Mouse (Mus musculus) CH12F3 (cell line): ENCODE results near the gene Ppp6r1.

ENCODE experiments used
- in situ Hi-C: fragments of 300-500 bp; cut with MboI; formaldehyde crosslinking; loops from 2 replicates; pipeline ENCODE4 v1.14.3; 2020; ENCODE audit warnings: low sequenced_read_pairs

Gene Ppp6r1

DNA sequence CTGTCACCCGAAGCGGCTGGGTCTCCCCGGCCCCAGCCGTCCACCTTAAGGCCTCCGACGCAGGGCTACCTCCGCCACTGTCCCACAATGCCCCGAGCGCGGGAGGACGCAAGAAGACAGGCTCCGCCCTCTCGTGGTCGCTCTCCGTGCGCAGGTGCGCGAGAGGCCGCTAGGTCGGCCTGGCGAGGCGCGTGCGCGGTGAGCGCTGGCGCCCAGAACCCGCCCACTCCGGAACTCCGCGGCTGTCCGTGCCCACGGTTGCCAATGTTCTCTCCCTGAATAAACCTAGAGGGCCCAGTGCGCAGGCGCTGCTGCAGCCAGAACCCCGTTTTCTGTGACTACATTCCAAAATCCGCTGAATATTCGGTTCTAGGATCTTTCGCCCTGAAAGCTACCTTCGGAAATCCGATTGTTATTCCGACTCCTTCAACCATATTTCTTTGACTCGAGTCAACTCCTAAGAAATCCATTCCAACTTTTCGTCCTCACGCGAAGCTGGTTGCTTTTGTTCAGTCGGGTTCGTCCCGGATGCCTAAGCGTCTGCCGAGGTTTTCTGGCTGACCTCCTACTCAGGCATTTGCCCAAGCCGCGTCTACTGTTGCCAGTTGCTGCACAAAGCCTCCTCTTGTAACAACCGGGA, at the start of gene Ppp6r1:
TSS of gene Ppp6r1 (minus strand) at position 108 of the 640 bp plus-strand sequence.
- in situ Hi-C loops: no loop called here

DNA sequence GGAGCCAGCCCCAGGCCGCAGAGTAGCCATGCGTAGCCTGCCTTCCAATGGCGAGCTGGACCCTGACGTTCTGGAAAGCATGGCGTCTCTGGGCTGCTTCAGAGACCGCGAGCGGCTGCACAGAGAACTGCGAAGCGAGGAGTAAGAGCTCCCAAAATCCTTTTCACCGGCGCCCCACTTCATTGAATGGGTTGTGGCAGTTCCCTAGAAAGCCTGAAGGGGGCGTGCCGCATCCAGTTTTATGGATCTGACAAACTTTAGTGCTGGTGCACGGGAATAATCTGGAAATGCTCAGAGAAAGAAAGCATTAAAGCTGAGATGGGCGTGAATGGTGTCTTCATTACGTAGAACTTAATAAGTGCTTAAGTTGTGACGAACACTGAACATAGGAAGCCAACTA, 46.3 kb upstream of the Ppp6r1 start:
- in situ Hi-C loops: no loop called here

DNA sequence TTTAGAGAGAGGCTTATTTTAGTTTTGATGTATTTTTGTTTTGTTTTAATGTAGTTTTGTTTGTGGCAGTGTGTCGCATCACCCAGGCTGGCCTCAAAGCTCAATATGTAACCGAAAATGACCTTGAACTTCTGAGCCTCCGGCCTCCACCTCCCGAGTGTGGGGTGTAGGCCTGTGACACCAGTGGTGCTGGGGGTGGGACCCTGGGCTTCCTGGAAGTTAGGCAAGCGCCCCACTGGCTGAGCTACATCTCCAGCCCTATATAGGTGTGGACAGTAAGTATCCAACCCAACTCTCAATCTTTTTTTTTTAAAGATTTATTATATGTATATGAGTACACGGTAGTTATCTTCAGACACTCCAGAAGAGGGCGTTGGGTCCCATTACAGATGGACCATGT, 44.4 kb upstream of the Ppp6r1 start:
- in situ Hi-C loops: no loop called here

DNA sequence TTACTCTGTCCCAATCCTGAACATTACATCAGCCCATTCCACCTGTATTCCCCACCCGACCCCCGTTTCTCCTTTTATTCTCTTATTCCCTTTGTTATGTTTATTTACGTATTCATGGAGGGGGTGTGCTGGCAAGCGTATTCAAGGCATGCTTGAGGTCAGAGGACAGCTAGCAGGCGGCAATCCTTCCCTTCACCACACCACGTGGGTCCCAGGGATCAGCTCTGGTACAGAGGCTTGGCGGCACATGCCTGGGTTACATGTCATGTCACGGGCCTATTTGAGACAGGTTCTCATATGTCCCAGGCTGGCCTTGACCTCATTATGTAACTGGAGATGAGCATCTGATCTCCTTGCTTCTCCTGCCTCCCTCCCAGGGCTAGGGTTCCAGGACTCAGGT, 43.5 kb upstream of the Ppp6r1 start:
- in situ Hi-C loops: no loop called here

DNA sequence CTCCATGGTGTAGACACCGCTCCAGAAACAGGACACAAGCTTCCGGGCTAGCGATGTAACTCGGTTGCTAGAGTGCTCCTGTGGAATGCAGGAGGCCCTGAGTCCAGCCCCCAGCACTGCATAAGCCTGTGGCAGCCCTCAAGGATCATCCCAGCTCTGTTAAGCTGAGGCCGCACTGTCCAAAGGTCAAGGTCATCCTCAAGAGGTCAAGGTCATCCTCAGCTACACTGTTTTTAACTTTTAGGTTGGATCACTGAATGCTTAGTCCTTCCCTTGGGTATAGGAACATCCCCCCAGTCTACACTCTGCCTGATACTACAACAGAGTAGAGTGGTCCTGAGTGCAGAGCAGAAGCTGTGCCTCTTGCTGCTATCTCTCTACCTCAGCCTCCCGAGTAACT, 34.2 kb upstream of the Ppp6r1 start:
- in situ Hi-C loops: no loop called here

DNA sequence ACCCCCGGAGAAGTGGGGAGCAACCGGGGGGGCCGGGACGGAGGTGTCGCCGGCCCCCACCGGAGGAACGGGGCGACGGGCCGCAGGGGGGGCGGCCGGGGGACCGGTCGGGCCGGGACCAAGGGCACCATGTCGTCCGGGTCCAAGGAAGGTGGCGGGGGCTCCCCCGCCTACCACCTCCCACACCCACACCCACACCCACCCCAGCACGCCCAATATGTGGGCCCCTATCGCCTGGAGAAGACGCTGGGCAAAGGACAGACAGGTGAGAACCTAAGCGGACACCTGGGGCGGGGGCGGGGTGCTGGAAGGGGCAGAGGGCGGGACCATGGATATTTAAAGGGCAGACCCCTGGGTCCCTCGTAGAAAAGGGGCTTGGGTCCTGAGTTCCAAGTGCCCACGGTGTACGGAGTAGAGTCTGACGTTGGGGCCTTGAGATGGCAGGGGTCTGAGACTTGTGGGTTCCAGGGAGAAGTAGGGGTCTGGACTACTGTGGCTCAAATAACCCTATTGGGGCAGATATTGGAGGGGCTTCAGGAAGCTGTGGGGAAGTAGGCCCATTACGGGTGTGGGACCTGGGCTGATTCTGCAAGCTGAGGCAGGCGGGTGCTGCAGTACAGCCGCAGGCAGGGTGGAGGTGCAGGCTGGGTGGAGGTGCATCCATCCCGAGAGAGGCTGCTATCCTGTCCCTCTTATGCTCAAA, 32.3 kb upstream of the Ppp6r1 start:
- in situ Hi-C loops: no loop called here

DNA sequence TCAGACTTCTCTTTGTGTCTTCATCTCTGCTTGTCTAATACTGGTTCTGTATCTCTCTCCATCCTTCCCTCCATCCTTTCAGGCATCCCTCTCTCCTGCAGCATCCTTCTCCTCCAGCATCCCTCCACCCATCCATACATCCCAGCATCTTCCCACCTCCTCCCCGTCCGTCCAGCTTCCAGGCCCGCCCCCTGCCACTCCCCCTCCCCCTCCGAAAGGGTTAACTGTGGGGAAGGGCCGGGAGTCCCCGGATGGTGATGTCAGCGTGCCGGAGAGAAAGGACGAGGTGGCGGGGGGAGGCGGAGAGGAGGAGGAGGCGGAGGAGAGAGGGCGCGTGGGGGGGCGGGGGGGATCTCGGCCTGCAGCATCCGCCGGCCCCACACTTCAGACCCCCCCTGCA, 31.6 kb upstream of the Ppp6r1 start, which contains the start of gene Brsk1:
TSS of gene Brsk1 (plus strand) at position 218 of the 400 bp plus-strand sequence.
- in situ Hi-C loops: no loop called here

DNA sequence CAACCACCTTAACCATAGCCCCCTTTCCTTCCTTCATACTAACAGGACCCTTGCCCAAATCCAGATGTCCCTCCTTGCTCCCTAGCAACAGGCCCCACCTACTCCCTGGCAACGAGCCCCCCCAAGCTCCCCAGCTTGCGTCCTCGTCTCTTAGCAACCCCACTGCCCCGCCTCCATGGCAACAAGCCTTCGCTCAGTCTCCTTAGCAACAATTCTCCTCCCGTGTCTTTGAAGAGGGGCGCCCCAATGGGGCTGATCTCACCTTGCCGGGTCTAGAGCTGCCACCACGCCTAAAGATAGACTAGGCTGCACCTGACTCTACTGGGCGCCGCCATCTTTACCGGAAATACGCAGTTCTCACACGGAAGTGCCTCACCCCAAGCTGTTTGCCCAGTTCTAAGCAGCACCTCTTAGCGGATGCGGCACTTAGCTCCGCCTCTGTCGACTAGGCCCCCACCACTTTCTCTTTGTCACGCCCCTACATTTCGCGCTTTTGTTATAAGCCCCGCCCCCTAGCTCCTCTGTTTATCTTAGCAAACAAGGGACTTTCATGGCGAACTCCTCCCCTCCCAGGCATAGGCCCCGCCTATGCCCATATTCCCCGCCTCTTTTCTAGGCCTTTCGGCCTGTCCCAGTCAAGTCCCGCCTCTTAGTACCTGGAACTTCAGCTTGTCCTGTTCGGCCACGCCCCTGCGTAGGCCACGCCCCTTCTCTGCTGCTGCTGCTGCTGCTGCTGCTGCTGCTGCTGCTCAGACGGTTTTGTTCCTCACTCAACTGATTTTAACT, 26.0 kb upstream of the Ppp6r1 start, which contains the start of gene Hspbp1:
TSS of gene Hspbp1 (minus strand) at position 437 of the 786 bp plus-strand sequence.
- in situ Hi-C loops: no loop called here

DNA sequence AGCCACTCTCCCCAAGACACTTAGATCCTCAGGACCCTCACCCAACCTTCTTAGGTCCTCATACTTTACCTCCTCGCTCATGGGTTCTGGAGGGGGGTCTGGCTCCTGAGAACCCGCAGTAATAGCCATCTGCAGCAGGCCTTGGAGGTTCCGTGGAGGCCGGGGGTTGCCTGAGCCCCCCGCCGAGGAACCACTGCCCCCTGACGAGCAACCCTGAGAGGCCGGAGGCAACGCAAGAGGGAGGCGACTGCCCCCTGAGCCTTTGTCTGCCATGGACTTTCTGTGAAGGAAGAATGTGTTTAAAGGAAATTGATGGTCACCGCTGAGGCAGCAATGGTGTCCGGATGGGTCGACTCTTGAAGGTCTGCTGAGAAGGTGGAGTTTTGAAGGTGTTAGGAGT, 25.4 kb upstream of the Ppp6r1 start:
- in situ Hi-C loops: no loop called here

DNA sequence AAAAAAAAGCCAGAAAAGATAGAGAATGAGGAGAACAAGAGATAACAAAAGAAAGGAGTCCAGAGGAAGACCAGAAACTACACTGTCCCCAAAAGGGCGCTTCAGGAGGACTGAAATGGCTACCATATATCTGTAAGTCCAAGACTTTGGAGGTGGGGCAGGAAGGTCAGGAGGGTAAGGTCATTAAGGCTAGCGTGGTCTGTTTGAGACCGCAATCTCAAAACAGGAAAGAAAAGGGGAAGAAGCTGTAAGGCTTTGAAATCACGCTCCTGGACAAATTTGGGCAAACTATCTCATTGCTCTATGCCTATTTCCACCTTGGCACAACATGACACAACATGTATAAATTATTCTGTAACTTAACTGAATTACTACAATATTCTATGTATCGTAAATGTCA, 24.5 kb upstream of the Ppp6r1 start:
- in situ Hi-C loops: no loop called here

DNA sequence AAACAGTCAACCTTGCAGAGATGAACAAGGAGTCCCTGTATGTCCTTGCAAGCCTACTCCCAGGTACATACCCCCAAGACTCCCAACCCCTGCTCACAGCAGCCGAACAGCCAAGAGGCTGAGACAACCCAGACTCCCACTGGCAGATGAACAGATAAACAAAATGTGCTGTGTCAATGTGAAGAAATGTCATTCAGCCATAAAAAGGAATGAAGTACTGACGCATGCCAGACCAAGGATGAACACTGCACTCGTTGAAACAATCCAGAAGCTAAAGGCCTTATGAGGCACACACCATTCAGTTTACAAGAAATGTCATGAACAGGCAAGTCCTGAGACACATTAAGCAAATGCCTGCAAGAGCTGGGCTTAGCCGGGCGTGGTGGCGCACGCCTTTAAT, 16.4 kb upstream of the Ppp6r1 start:
- in situ Hi-C loops: no loop called here

DNA sequence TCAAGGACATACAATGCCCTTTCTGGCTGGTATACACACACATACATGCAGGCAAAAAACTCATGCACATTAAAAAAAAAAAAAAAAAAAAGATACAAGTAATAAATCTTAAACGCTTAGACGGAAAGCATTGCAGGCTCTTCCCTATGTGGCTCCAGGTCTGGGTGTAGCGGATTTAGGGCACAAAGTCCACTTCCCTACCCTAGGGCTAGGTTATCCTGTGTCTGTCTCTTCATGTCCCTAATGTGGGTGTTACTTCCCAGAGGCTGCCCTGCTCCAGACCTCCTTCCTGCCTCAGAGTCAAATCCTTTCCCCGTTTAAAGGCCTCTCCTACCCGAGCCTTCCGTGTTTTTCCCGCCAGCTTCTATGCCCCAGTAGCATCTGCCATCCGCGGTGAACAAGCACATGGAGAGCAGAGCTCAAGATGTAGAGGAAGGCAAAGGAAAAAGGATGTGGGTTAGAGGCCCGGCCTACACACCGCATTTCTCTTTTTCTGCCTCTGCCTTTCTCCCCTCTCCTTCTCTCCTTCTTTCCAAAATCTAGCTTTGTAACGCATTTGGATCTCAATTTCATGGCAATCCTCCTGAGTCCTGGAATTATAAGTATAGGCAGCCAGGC, 15.4 kb upstream of the Ppp6r1 start:
- in situ Hi-C loops: no loop called here

DNA sequence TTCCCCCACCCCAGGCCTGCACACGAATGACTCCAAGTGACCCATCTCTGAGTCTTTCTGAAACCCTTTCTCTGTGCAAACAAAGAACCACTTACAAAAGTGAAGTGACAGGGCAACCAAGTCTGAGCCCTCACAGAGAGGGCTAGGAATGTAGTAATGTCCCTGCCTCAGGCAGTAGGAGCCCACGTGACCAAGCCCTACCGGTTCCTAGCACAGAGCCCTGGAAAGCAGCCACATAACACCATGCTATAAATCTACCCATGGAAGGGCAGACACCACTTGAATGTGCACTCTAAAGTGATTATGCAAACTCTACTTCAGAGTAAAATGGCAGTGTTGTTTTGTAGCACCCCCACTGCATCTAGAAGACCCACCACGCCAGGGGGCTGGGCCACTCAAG, 13.1 kb upstream of the Ppp6r1 start:
- in situ Hi-C loops: no loop called here

DNA sequence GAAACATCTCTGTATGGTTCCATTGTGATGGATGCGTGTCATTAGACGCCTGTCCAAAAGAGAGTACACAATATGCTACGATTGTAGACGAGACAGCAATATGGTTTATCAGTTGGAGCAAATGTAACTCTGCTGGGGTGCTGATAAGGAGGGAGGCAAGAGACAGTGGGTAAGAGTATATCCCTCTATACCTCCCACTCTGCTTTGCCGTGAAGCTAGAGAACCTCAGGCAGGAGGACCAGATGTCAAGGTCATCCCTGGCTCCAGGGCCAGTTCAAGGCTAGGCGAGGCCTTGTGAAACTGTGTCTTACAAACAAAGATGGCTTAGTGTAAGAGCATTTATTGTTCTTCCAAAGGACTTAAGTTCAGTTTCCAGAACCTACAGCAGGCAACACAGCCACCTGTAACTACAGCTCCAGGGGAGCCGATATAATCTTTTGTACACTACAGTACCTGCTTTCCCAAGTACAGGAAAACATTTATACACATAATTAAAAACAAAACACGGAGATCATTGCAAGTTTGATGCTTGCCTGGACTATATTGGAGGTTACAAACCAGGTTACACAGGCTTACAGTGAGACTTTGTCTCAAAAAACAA, 11.9 kb upstream of the Ppp6r1 start:
- in situ Hi-C loops: no loop called here

DNA sequence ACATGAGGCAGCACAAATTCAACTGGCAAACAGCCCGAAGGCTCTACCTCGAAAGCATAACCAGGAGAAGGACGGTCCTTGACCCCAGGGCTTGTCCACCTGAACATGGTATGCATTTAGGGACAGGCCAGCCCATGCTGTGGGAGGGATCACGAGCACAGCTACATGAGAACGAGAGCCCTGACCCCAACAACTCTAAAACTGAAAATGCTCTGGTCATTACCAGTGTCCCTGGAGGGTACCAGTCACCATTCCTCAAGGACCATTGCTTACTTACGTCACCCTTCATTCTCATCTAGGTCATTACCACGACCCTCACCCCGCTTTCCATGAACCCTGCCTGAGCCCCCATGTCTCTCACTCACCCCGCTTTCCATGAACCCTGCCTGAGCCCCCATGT, 10.3 kb upstream of the Ppp6r1 start:
- in situ Hi-C loops: no loop called here

DNA sequence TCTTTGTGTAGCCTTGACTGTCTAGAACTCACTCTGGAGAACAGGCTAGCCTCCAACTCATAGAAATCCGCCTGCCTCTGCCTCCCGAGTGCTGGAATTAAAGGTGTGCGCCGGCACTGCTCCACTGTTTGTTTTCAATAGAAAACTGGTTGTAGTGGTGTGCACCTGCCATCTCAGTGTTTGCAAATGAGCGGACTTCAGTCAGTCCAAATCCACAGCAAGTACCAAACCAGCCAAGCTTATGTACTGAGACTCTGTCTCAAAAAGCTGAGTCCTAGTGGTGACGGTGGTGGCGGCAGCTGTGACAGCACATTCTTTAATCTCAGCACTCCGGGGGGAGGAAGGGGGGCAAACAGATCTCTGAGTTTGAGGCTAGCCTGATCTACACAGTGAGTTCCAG, 9.7 kb upstream of the Ppp6r1 start:
- in situ Hi-C loops: no loop called here

DNA sequence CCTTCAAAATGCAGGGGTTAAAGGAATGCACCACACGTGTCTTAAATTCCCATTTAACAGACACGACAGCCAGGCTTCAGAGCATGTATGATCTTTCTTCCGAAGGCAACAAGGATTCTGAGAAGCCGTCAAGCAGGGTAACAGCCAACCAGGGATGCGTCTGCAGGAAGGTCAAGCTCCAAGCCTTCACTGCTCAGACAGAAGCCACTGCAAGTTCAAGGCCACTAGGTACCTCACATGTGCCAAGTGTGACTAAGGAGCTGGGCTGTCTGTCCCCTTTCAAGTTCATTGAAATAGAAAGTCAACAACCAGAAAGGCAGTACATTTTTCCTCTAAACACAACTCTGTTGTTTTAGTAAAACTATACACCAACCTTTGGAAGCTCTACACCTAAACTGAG, 8.1 kb upstream of the Ppp6r1 start:
- in situ Hi-C loops: no loop called here

DNA sequence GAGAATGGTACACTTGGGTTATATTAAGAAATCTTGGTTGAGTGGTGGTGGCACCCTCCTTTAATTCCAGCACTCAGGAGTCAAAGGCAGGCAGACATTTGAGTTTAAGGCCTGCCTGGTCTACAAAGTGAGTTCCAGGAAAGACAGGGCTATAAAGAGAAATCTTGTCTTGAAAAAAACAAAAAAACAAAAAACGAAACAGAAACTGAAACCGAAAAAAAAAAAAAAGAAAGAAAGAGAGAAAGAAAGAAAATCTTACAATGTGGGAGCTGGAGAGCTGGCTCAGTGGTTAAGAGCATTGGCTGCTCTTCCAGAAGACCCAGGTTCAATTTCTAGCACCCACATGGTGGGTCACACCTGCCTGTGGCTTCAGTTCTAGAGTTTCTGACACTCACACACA, 4.9 kb upstream of the Ppp6r1 start:
- in situ Hi-C loops: no loop called here

DNA sequence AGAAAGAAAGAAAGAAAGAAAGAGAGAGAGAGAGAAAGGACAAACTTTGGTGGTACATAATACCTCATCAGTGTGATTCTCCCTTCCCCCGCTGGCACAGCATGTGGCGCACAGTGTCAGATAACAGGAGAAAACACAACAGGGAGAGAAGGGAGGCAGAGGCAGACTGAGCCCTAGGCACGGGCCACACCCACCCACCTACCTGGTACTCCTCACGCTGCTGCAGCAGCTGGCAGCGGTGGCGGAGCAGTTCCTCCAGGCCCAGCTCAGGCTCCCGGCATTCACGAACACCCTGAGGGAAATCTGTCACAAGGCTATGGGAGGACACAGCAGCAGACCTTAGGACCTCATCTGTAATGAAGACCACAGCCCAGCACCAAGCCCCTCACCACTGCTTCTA, 4.4 kb upstream of the Ppp6r1 start:
- in situ Hi-C loops: no loop called here

DNA sequence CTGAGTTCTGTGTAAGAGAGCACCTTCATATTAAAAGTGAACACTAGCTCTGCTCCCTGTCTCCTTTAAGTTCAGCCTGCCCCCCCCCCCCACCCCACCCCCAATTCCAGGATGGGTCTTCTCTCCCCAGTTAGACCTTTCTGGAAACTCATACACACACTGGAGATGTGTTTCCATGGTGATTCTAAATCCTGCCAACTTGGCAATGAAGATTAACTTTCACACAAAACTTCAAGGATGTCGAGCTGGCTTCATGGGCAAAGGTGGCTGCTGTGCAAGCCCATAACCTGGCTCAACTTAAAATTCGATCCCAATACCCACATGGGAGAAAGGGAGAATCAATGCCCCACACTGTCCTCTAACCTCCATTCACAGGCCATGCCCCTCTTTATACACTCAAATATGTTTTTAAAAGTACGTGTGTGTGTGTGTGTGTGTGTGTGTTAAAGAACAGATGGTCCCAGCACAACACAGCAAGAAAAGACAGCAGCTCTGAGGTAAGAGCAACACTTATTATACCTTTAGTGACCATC, 1.2 kb upstream of the Ppp6r1 start:
- in situ Hi-C loops: no loop called here
